Mouse (Mus musculus): ENCODE results near the gene Adgrg6. TPM values are rescaled to one million over a fixed set of nuclear protein-coding genes. Genes with fewer than 3 reads are reported as not detected.

Gene Adgrg6
- polyA plus RNA-seq, 1 experiment: 14.3 TPM

- DNase-seq (ENCODE audit: low spot score): no peak
Measured at GRCm38 (mm10) chr10:14391025-14391639, 154.3 kb downstream of the Adgrg6 start.

- no peak for DNase-seq (ENCODE audit: low spot score)
Measured at GRCm38 (mm10) chr10:14385574-14385973, 159.9 kb downstream of the Adgrg6 start.

GRCm38 (mm10) chr10:14365065-14365589 lies 180.3 kb downstream of the Adgrg6 start:
- DNase-seq (ENCODE audit: low spot score): no peak

- DNase-seq (ENCODE audit: low spot score): no peak
Measured at GRCm38 (mm10) chr10:14363226-14363625, 182.2 kb downstream of the Adgrg6 start.

GRCm38 (mm10) chr10:14358271-14358670 lies 187.2 kb downstream of the Adgrg6 start:
- no peak for DNase-seq (ENCODE audit: low spot score)

Other genes starting within 250 kb of the Adgrg6 start
- 59.2 and 86.6 TPM in 2 replicates for gene Vta1, start 159.9 kb upstream of the Adgrg6 start, polyA plus RNA-seq (2012; rRNA removed)
- 0.28 and 0.32 TPM in 2 replicates for gene Nmbr, start 159.9 kb upstream of the Adgrg6 start, polyA plus RNA-seq (2012; rRNA removed)
- not detected in 2 replicates for gene Gje1, start 172.6 kb upstream of the Adgrg6 start, polyA plus RNA-seq (2012; rRNA removed)